Mouse (Mus musculus) midbrain, embryonic 11.5 days (tissue): Measurements from ENCODE around the gene Safb2. TPM values are rescaled to one million over a fixed set of nuclear protein-coding genes. Genes with fewer than 3 reads are reported as not detected.

Source experiments
- polyA plus RNA-seq: library from polyadenylated mRNA; unstranded; fragments of >200 nt; fragmentation: Nextera tagmentation; extraction: Ambion mirVana; gene quantifications from 2 replicates; pipeline ENCODE4 v1.2.1, GENCODE M21; 2014

Gene Safb2
- polyA plus RNA-seq, 1 experiment from 2014 or later, result 45.8 TPM

Other genes starting within 250 kb of the Safb2 start
- 115 and 125 TPM in 2 replicates for gene Ptprs, start 108.1 kb downstream of the Safb2 start, polyA plus RNA-seq
- not detected in 2 replicates for gene Znrf4, start 72.2 kb downstream of the Safb2 start, polyA plus RNA-seq
- gene Gm20219, start 30.2 kb downstream of the Safb2 start, polyA plus RNA-seq, result 0.45 and 0.58 TPM in 2 replicates
- gene Safb, start 240 bp upstream of the Safb2 start, polyA plus RNA-seq, result 110 and 113 TPM in 2 replicates
- 182 and 195 TPM in 2 replicates for gene 2410015M20Rik, start 25.2 kb upstream of the Safb2 start, polyA plus RNA-seq
- 1,209 and 1,332 TPM in 2 replicates for gene Rpl36, start 28.8 kb upstream of the Safb2 start, polyA plus RNA-seq
- 44.6 and 48.9 TPM in 2 replicates for gene Lonp1, start 42.3 kb upstream of the Safb2 start, polyA plus RNA-seq
- 0.93 and 0.95 TPM in 2 replicates for gene Catsperd, start 43.6 kb upstream of the Safb2 start, polyA plus RNA-seq
- 108 and 112 TPM in 2 replicates for gene Ranbp3, start 88.7 kb upstream of the Safb2 start, polyA plus RNA-seq
- 323 and 337 TPM in 2 replicates for gene Ndufa11, start 133.2 kb upstream of the Safb2 start, polyA plus RNA-seq
- 13.1 and 15.0 TPM in 2 replicates for gene Vmac, start 133.4 kb upstream of the Safb2 start, polyA plus RNA-seq
- gene Nrtn, start 172.9 kb upstream of the Safb2 start, polyA plus RNA-seq, result 7.4 and 9.1 TPM in 2 replicates
- 31.5 and 34.6 TPM in 2 replicates for gene Dus3l, start 180.2 kb upstream of the Safb2 start, polyA plus RNA-seq
- 0.54 and 1.0 TPM in 2 replicates for gene Prr22, start 185.7 kb upstream of the Safb2 start, polyA plus RNA-seq
- gene Rfx2, start 246.4 kb upstream of the Safb2 start, polyA plus RNA-seq, result 4.6 and 4.8 TPM in 2 replicates